In the genomic region with DNA sequence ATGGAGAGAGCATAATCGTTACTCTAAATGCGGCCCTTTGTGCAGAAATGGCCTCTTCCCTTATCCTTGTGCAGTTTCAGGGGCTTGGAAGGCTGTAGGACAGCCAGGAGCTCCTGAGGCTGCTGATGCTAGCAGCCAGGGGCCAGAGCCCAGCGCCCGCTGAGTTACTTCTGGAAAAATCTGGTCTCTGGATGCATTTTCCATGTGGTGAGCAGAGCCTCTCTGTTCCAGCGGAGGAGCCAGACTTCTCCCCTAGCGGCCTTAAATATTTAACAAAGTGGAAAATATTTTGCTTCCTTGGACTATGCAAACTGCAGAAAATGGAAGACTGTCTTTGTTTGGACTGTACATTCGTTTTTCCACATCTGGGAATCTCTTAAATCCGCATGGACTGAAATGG, we compare ENCODE assay signal across 32 mouse cellular contexts.
A peak's percentile ranks its signal among the peaks of the same experiment; 100 is the strongest.
DNase-seq lines count a peak whose midpoint lies in the region; ATAC-seq and TF ChIP-seq lines count a peak whose summit lies in the region.
"Had no signal": no experiment of that assay in that cellular context is flagged by ENCODE, and none has a peak within 500 bp of the region (broad histone marks: within the 10 kb centered on the region; RNA-seq: fewer than 3 reads in every experiment).

No protein-coding gene starts in this region.

- H3K4me3 ChIP-seq in limb, embryonic 14.5 days (replicated peaks; ENCODE audit: low read length) = no peak overlapping the region
- H3K4me3 ChIP-seq: erythroblast, embryonic 14.5 days; forebrain, embryonic 12.5 days; heart, embryonic 10.5 days; heart, embryonic 15.5 days; hindbrain, embryonic 12.5 days; intestine, embryonic 15.5 days; limb, embryonic 12.5 days; liver, embryonic 13.5 days; midbrain, embryonic 10.5 days had no signal

- no peaks in the 10 kb centered on the region for H3K36me3 ChIP-seq in limb, embryonic 14.5 days (ENCODE audit: control insufficient read depth, insufficient read depth, low read length)
- H3K36me3 ChIP-seq: forebrain, embryonic 12.5 days; heart, embryonic 10.5 days; heart, embryonic 15.5 days; hindbrain, embryonic 12.5 days; intestine, embryonic 15.5 days; limb, embryonic 12.5 days; liver, embryonic 13.5 days; midbrain, embryonic 10.5 days had no signal

- H3K27ac ChIP-seq in limb, embryonic 14.5 days (replicated peaks; ENCODE audit: low read depth, low read length) = peak overlapping the region; percentile 56; the same call in 1 of the 2 replicates
- H3K27ac ChIP-seq: forebrain, embryonic 12.5 days; heart, embryonic 10.5 days; heart, embryonic 15.5 days; hindbrain, embryonic 12.5 days; hindbrain, postnatal 0 days; intestine, embryonic 15.5 days; kidney, postnatal 0 days; limb, embryonic 12.5 days; liver, embryonic 13.5 days; midbrain, embryonic 10.5 days had no signal

- peak; percentile 13 for DNase-seq in lung, postnatal 10 days
- DNase-seq in lung, postnatal 14 days = no peak
- DNase-seq in gastrocnemius, adult 8-10 months (ENCODE audit: low spot score in 2 of 2) = peak; percentile 30 to 31
- peak; percentile 65 for DNase-seq in limb, embryonic 14.5 days (ENCODE audit: low spot score)
- no peak for DNase-seq in left cerebral cortex, adult 9 months (ENCODE audit: low spot score in 2 of 2)
- no peak for DNase-seq in lung, postnatal 4 days
- DNase-seq: adrenal gland, postnatal 25 days; cerebellum, adult 18-20 months; cerebellum, postnatal 14 days; forebrain, postnatal 0 days; kidney, adult 2 months; kidney, postnatal 4 days; layer of hippocampus, postnatal 36 days; liver, embryonic 13.5 days; lung, adult 18-20 months; right cerebral cortex, adult 18-20 months; thymus, adult 2 months; thymus, postnatal 36 days had no signal

- no peak overlapping the region for H3K4me2 ChIP-seq in limb, embryonic 14.5 days (replicated peaks; ENCODE audit: low read depth, low read length, severe bottlenecking)
- H3K4me2 ChIP-seq: forebrain, embryonic 12.5 days; heart, embryonic 15.5 days; hindbrain, embryonic 12.5 days; intestine, embryonic 15.5 days; limb, embryonic 12.5 days; liver, embryonic 13.5 days had no signal

- peak; percentile 68 for ATAC-seq in limb, embryonic 14.5 days (ENCODE audit: low FRiP score, low read depth)
- no peak for ATAC-seq in erythroid progenitor cell, adult 5-6 weeks (replicated peaks; ENCODE audit: low FRiP score, poor library complexity, severe bottlenecking)
- ATAC-seq: CD4-positive, CD25-positive, alpha-beta regulatory T cell, adult 4 months; forebrain, postnatal 0 days; hindbrain, postnatal 0 days; intestine, embryonic 15.5 days; lung, postnatal 0 days; midbrain, embryonic 16.5 days had no signal

- no peak for TF ChIP-seq POLR2A in limb, embryonic 14.5 days (IDR thresholded peaks at IDR 0.05; ENCODE audit: borderline replicate concordance, extremely low read depth, insufficient read depth, insufficient read length)

- no peaks in the 10 kb centered on the region for H3K9me3 ChIP-seq in limb, embryonic 14.5 days (ENCODE audit: control insufficient read depth, low read length)
- H3K9me3 ChIP-seq: forebrain, embryonic 12.5 days; heart, embryonic 10.5 days; heart, embryonic 15.5 days; hindbrain, embryonic 12.5 days; intestine, embryonic 15.5 days; limb, embryonic 12.5 days; liver, embryonic 13.5 days; midbrain, embryonic 10.5 days had no signal

- H3K9ac ChIP-seq in limb, embryonic 14.5 days (ENCODE audit: low read depth, low read length, severe bottlenecking) = no peak overlapping the region
- H3K9ac ChIP-seq: forebrain, embryonic 12.5 days; forebrain, postnatal 0 days; heart, embryonic 15.5 days; hindbrain, embryonic 12.5 days; intestine, embryonic 15.5 days; limb, embryonic 12.5 days; liver, embryonic 13.5 days had no signal

- peaks cover 3% of the 10 kb centered on the region; the same call in 1 of the 2 replicates for H3K4me1 ChIP-seq in limb, embryonic 14.5 days (ENCODE audit: control insufficient read depth, insufficient read depth, low read length)
- H3K4me1 ChIP-seq: forebrain, embryonic 12.5 days; heart, embryonic 10.5 days; heart, embryonic 15.5 days; hindbrain, embryonic 12.5 days; intestine, embryonic 15.5 days; limb, embryonic 12.5 days; liver, embryonic 13.5 days; midbrain, embryonic 10.5 days had no signal

- WGBS in limb, embryonic 14.5 days = 69% methylated on average over 8 of the region's 8 CpGs

- no peaks in the 10 kb centered on the region for H3K27me3 ChIP-seq in limb, embryonic 14.5 days (ENCODE audit: control insufficient read depth, insufficient read depth, low read length)
- H3K27me3 ChIP-seq: forebrain, embryonic 12.5 days; heart, embryonic 15.5 days; hindbrain, embryonic 12.5 days; intestine, embryonic 15.5 days; limb, embryonic 12.5 days; liver, embryonic 13.5 days had no signal

Comparison
In these comparisons a context has a peak if more than half of its experiments do, and no peak if none do; other contexts are left out.
1. DNase-seq: peak in lung, postnatal 10 days (single experiment), gastrocnemius, adult 8-10 months (2 of 2) and limb, embryonic 14.5 days (single experiment); none in lung, postnatal 14 days (single experiment), left cerebral cortex, adult 9 months (0 of 2) and lung, postnatal 4 days (0 of 2).